Mouse (Mus musculus) olfactory bulb, adult 2 months (tissue): ENCODE results near the gene Tsc1.

Experiments
- CTCF ChIP-seq: fragments of 200-500 bp; IDR thresholded peaks from 2 replicates; pipeline ENCODE4 v1.5.1; 2012; ENCODE audit warnings: low read depth, mild to moderate bottlenecking, low read length, moderate library complexity; ENCODE audit not compliant: insufficient read depth
- POLR2A ChIP-seq: fragments of 200-500 bp; IDR thresholded peaks from 2 replicates; pipeline ENCODE4 v1.6.1; 2012; ENCODE audit warnings: mild to moderate bottlenecking, low read depth, low read length, moderate library complexity; ENCODE audit not compliant: insufficient read depth

DNA sequence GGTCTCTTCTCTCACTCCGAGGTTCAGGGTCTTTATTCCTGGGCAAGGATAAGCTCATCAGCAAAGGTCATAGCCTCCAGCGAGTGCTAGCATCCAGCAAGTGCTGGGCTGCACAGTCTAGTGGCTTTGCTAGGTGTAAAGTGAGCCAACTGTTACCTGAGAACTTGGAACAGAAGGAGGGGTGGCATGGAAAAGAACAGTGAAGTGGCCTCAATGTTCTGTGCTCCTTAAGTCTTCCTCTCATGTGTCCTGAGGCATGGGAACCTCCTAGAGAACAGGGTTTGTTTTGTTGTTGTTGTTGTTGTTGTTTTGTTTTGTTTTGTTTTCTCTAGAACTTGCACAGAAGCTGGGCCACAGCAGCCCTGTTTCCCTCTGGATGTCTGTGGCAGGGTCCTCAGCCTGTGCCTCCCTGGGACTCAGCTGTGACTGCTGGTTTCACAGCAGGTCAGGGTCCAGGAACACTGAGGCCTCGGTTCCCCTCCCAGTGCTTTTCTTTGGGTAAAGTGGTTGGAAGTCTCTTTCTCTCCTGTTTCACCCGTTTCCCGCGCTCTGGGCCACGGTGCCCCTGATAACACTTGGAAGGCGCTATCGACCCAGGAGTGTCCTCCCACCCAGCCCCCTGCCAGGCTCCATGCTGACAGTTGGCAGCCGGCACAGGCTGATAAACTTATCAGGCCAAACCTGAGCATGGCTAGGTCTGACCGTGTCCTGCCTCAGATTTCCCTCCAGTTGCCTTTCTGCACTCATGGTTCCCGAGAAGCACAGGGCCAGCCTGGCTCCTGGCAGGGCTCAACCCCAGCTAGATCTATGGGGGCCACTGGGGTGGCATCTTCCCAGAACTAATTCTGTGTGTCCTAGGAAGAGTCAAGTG lies 39.1 kb upstream of the Tsc1 start:
- TF ChIP-seq CTCF (no peak), POLR2A (no peak)
